Mouse (Mus musculus) MEL (cell line): ENCODE results near the gene Szt2. TPM values are rescaled to one million over a fixed set of nuclear protein-coding genes. Genes with fewer than 3 reads are reported as not detected.

ENCODE experiments used
- DNase-seq: peaks from one replicate; pipeline ENCODE4 v3.0.0; 2011; ENCODE audit warnings: low read depth, low spot score
- H3K27ac ChIP-seq: 2 replicates; pipeline ENCODE4 v1.5.1; 2012; ENCODE audit warnings: low read depth, mild to moderate bottlenecking, control low read depth, low read length, moderate library complexity; ENCODE audit not compliant: control insufficient read depth
- H3K27me3 ChIP-seq, 2 experiments: fragments of 150-350 bp in 1 of 2; sonication (generic) in 1 of 2; 2 replicates each; pipeline ENCODE4 v1.6.1; 2012; ENCODE audit warnings: low read length in 2 of 2, mild to moderate bottlenecking in 2 of 2, improper control_type of control experiment in 1 of 2, moderate library complexity in 1 of 2; ENCODE audit not compliant: insufficient read depth in 2 of 2, control insufficient read depth in 1 of 2
- H3K36me3 ChIP-seq, 2 experiments: 2 replicates each; pipeline ENCODE4 v1.6.1; 2012 to 2014; ENCODE audit warnings: low read length in 2 of 2, improper control_type of control experiment in 1 of 2, inconsistent platforms in 1 of 2, mild to moderate bottlenecking in 1 of 2; ENCODE audit not compliant: insufficient read depth in 2 of 2, control insufficient read depth in 1 of 2
- H3K4me1 ChIP-seq, 2 experiments: fragments of 150-350 bp in 1 of 2; sonication (generic) in 1 of 2; 2 replicates each; pipeline ENCODE4 v1.6.1; 2012; ENCODE audit warnings: low read length in 2 of 2, improper control_type of control experiment in 1 of 2, mild to moderate bottlenecking in 1 of 2; ENCODE audit not compliant: insufficient read depth in 2 of 2, control insufficient read depth in 1 of 2
- H3K4me3 ChIP-seq, 2 experiments: fragments of 150-350 bp in 1 of 2; sonication (generic) in 1 of 2; 2 replicates each; pipeline ENCODE4 v1.5.1; 2012; ENCODE audit warnings: low read depth in 2 of 2, low read length in 2 of 2, mild to moderate bottlenecking in 2 of 2, moderate library complexity in 2 of 2, control low read depth in 1 of 2, improper control_type of control experiment in 1 of 2; ENCODE audit not compliant: control insufficient read depth in 1 of 2, insufficient read depth in 1 of 2
- H3K79me2 ChIP-seq: 2 replicates; pipeline ENCODE4 v1.6.1; 2012; ENCODE audit warnings: mild to moderate bottlenecking, low read length, moderate library complexity; ENCODE audit not compliant: control insufficient read depth, poor library complexity, insufficient read depth
- H3K9ac ChIP-seq: 2 replicates; pipeline ENCODE4 v1.6.1; 2012; ENCODE audit warnings: low read depth, mild to moderate bottlenecking, control low read depth, low read length, moderate library complexity; ENCODE audit not compliant: control insufficient read depth, poor library complexity, severe bottlenecking
- H3K9me3 ChIP-seq: fragments of 150-350 bp; sonication (generic); replicated peaks from 2 replicates; pipeline ENCODE4 v1.6.1; 2012; ENCODE audit warnings: mild to moderate bottlenecking, low read length, improper control_type of control experiment, moderate library complexity; ENCODE audit not compliant: insufficient read depth
- BHLHE40 ChIP-seq: IDR thresholded peaks from 2 replicates; pipeline ENCODE4 v1.6.1; 2012; ENCODE audit warnings: low read depth, mild to moderate bottlenecking, inconsistent platforms, low read length, improper control_type of control experiment, borderline replicate concordance
- EP300 ChIP-seq, 2 experiments: IDR thresholded peaks; 2 replicates each; pipeline ENCODE4 v1.6.1; 2011; ENCODE audit warnings: improper control_type of control experiment in 2 of 2, low read length in 2 of 2, low read depth in 1 of 2, mild to moderate bottlenecking in 1 of 2
- ETS1 ChIP-seq: IDR thresholded peaks from 2 replicates; pipeline ENCODE4 v1.6.1; 2012; ENCODE audit warnings: low read depth, mild to moderate bottlenecking, inconsistent platforms, low read length, improper control_type of control experiment, moderate library complexity
- GATA1 ChIP-seq: IDR thresholded peaks from 2 replicates; pipeline ENCODE4 v1.6.1; 2011; ENCODE audit warnings: low read depth, low read length, improper control_type of control experiment
- MAFK ChIP-seq: IDR thresholded peaks from 2 replicates; pipeline ENCODE4 v1.6.1; 2011; ENCODE audit warnings: low read depth, mild to moderate bottlenecking, low read length, improper control_type of control experiment, borderline replicate concordance
- MAZ ChIP-seq: IDR thresholded peaks from 2 replicates; pipeline ENCODE4 v1.6.1; 2012; ENCODE audit warnings: low read depth, mild to moderate bottlenecking, inconsistent platforms, low read length, improper control_type of control experiment
- MXI1 ChIP-seq: IDR thresholded peaks from 2 replicates; pipeline ENCODE4 v1.6.1; 2011; ENCODE audit warnings: mild to moderate bottlenecking, low read depth, low read length, improper control_type of control experiment
- RAD21 ChIP-seq: IDR thresholded peaks from 2 replicates; pipeline ENCODE4 v1.6.1; 2011; ENCODE audit warnings: mild to moderate bottlenecking, low read depth, low read length, improper control_type of control experiment
- SIN3A ChIP-seq: IDR thresholded peaks from 2 replicates; pipeline ENCODE4 v1.6.1; 2012; ENCODE audit warnings: low read length, improper control_type of control experiment, inconsistent platforms
- SMC3 ChIP-seq: IDR thresholded peaks from 2 replicates; pipeline ENCODE4 v1.6.1; 2011; ENCODE audit warnings: low read depth, low read length, improper control_type of control experiment
- TBP ChIP-seq: IDR thresholded peaks from 2 replicates; pipeline ENCODE4 v1.8.0; 2011; ENCODE audit warnings: low read depth, low read length, improper control_type of control experiment
- TCF12 ChIP-seq: IDR thresholded peaks from 2 replicates; pipeline ENCODE4 v1.6.1; 2014; ENCODE audit warnings: low read depth, mild to moderate bottlenecking, inconsistent platforms, low read length, improper control_type of control experiment, moderate library complexity
- USF1 ChIP-seq: IDR thresholded peaks from 2 replicates; pipeline ENCODE4 v1.6.1; 2014; ENCODE audit warnings: low read depth, mild to moderate bottlenecking, inconsistent platforms, low read length, improper control_type of control experiment, moderate library complexity
- USF2 ChIP-seq, 2 experiments: IDR thresholded peaks; 2 replicates each; pipeline ENCODE4 v1.6.1; 2011 to 2012; ENCODE audit warnings: improper control_type of control experiment in 2 of 2, low read length in 2 of 2, borderline replicate concordance in 1 of 2, inconsistent platforms in 1 of 2, low read depth in 1 of 2, mild to moderate bottlenecking in 1 of 2; ENCODE audit not compliant: insufficient read depth in 1 of 2
- ZKSCAN1 ChIP-seq: IDR thresholded peaks from 2 replicates; pipeline ENCODE4 v1.6.1; 2012; ENCODE audit warnings: low read depth, mild to moderate bottlenecking, inconsistent platforms, low read length, improper control_type of control experiment, moderate library complexity
- ZMIZ1 ChIP-seq: IDR thresholded peaks from 2 replicates; pipeline ENCODE4 v1.6.1; 2012; ENCODE audit warnings: low read depth, mild to moderate bottlenecking, inconsistent platforms, low read length, improper control_type of control experiment, moderate library complexity
- polyA plus RNA-seq, 2 experiments: library from polyadenylated mRNA; stranded (reverse) in 1 of 2; unstranded in 1 of 2; fragments of >175 nt in 1 of 2; fragments of >200 nt in 1 of 2; gene quantifications; 2 replicates each; pipeline versions ENCODE4 v1.2.1 to v1.2.4; 2012; ENCODE audit warnings: low replicate concordance in 2 of 2, low read depth in 1 of 2; ENCODE audit not compliant: insufficient read length in 2 of 2, insufficient read depth in 1 of 2, missing spikeins in 1 of 2
- total RNA-seq: library from RNA; depleted of rRNA; stranded (reverse); fragments of 300-350 nt; gene quantifications from 2 replicates; pipeline ENCODE4 v1.2.3, GENCODE M21; 2012

Gene Szt2
- total and polyA plus RNA-seq, 3 experiments: 5.7 to 24.0 TPM; not detected in 1

- TF ChIP-seq BHLHE40 (no peak), USF1 (no peak)
Observed at GRCm38 (mm10) chr4:118427768-118428451, 18.8 kb upstream of the Szt2 start, which contains the start of gene Elovl1 (continued).

DNA sequence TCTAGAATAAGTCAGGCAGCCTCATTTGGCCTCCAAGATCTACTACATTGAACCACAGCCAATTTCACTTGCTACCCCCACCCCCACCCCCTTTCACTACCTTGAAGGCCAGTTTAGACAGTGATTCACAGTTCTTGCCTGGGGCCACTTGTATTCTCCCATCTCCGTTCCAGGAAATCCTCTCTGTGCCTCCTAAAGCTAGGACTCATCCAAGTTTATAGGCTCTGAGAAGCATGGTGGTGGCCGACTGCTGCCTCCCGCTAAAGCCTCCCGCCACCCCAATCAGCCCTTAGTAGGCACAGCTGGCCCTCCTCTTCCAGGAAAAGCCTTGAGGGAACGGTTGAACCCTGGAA lies 18.3 kb upstream of the Szt2 start:
- Histone ChIP-seq H3K4me3 (peak overlapping the region; percentile 76 to 89), H3K27me3 (no peaks in the 10 kb centered on the region), H3K36me3 (peaks cover 2 to 38% of the 10 kb centered on the region in 2 experiments; a peak in 3 of 4 replicates), H3K9me3 (no peaks in the 10 kb centered on the region), H3K79me2 (peaks cover 35% of the 10 kb centered on the region), H3K27ac (peak overlapping the region; percentile 82), H3K9ac (peak overlapping the region; percentile 92), H3K4me1 (peaks cover 18 to 44% of the 10 kb centered on the region in 2 experiments)
- peak; percentile 46 for DNase-seq
- TF ChIP-seq SIN3A (peak; percentile 19; the same call in 1 of the 2 replicates), ZKSCAN1 (0 out of 2 replicates have a peak, but pooled peaks have one; percentile 23), MAZ (0 out of 2 replicates have a peak, but pooled peaks have one; percentile 3), MAFK (0 out of 2 replicates have a peak, but pooled peaks have one; percentile 7), SMC3 (no peak), ZMIZ1 (no peak)

GRCm38 (mm10) chr4:118425374-118425773 lies 16.3 kb upstream of the Szt2 start:
- DNase-seq: peak; percentile 77
- peak overlapping the region; percentile 56 for H3K9ac ChIP-seq

More at GRCm38 (mm10) chr4:118425374-118425773, 16.3 kb upstream of the Szt2 start:
- Histone ChIP-seq H3K9me3 (no peaks in the 10 kb centered on the region), H3K27me3 (no peaks in the 10 kb centered on the region), H3K4me1 (peaks cover 18 to 42% of the 10 kb centered on the region in 2 experiments), H3K36me3 (peaks cover 0 to 35% of the 10 kb centered on the region in 2 experiments; a peak in 3 of 4 replicates), H3K27ac (peak overlapping the region; percentile 95), H3K79me2 (peaks cover 31% of the 10 kb centered on the region), H3K4me3 (no peak overlapping the region)
- peak; percentile 57; the same call in 1 of the 2 replicates for TF ChIP-seq MXI1
- TF ChIP-seq GATA1: peak; percentile 39; the same call in 1 of the 2 replicates
- TF ChIP-seq SIN3A: 0 out of 2 replicates have a peak, but pooled peaks have one; percentile 47
- TF ChIP-seq USF1: peak; percentile 58; the same call in 1 of the 2 replicates
- TF ChIP-seq RAD21: no peak
- peak; percentile 61 for TF ChIP-seq ETS1
- peak; percentile 34; the same call in 1 of the 2 replicates for TF ChIP-seq TCF12
- peak; percentile 6 to 29; a peak in 1 of 4 replicates for TF ChIP-seq EP300 (IDR thresholded peaks at IDR 0.05; ENCODE audit: low read depth in 1 of 2, low read length in 2 of 2)
- no peak for TF ChIP-seq TBP
- TF ChIP-seq USF2 (IDR thresholded peaks at IDR 0.05; ENCODE audit: borderline replicate concordance in 1 of 2, insufficient read depth in 1 of 2, low read depth in 1 of 2, low read length in 2 of 2): no peak
